Mouse (Mus musculus): Measurements from ENCODE around the gene Efnb3. TPM values are rescaled to one million over a fixed set of nuclear protein-coding genes. Genes with fewer than 3 reads are reported as not detected.

The Efnb3 gene
- total RNA-seq, 4 experiments from 2014 or later = 115 to 132 (median 124) TPM

- DNase-seq (ENCODE audit: low spot score in 2 of 2) = no peak
Measured at GRCm38 (mm10) chr11:69584008-69584407, 24.0 kb upstream of the Efnb3 start.

GRCm38 (mm10) chr11:69582230-69582805 is 22.3 kb upstream of the Efnb3 start:
- no peak for DNase-seq (ENCODE audit: low spot score in 2 of 2)

GRCm38 (mm10) chr11:69581814-69582213 is 21.8 kb upstream of the Efnb3 start:
- DNase-seq (ENCODE audit: low spot score in 2 of 2) = no peak

DNA sequence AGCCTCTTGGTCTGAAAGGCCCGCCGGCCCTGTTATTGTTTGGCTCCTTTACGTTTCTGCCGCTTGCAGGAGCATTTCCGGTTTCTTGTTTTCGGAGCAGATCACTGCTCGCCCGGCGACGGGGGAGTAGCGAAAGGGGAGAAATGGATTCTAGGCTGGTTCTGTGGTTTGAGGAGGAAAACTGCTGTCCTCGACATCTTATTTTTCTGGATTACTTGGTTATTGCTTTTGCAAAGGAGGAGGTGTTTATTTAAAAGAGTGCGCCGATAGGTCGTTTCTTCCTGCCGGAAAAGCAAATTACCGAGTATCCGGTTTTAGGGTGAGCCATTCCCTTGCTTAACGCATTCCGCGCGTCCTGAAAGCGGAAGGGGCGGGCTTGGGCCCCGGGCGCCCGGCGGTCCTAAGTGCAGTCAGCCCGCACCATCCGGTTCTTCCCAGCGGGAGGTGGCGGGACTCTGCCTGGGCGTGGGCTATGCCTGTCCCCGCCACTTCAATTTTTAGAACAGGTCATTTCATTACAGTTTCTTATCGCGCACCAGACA is 21.2 kb upstream of the Efnb3 start:
- DNase-seq (ENCODE audit: low spot score in 2 of 2) = peak; percentile 86 to 89

GRCm38 (mm10) chr11:69580572-69581146 is 20.7 kb upstream of the Efnb3 start:
- no peak for DNase-seq (ENCODE audit: low spot score in 2 of 2)

DNA sequence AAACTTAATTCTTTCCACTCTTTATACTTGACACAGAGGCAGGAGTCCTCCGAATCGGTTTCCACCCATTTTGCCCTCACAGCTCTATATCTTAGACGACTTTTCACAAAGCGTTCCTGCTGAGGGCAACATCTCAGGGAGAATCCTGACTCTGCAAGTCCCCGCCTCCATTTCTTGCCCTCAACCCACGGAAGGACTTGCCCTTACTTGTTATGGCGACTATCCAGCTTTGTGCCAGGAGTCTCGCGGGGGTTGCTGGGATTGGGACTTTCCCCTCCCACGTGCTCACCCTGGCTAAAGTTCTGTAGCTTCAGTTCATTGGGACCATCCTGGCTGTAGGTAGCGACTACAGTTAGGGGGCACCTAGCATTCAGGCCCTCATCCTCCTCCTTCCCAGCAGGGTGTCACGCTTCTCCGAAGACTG is 20.1 kb upstream of the Efnb3 start, which contains the start of the genes Wrap53 and Trp53:
Wrap53 (minus strand) TSS at position 165 of the 424 bp plus-strand sequence.
Trp53 (plus strand) TSS at position 269 of the 424 bp plus-strand sequence.
- DNase-seq (ENCODE audit: low spot score in 2 of 2) = peak; percentile 88 to 92

- peak; percentile 98 to 100 for DNase-seq (ENCODE audit: low spot score in 2 of 2)
Measured at GRCm38 (mm10) chr11:69579128-69580017, 19.4 kb upstream of the Efnb3 start.

GRCm38 (mm10) chr11:69578301-69578700 is 18.3 kb upstream of the Efnb3 start:
- no peak for DNase-seq (ENCODE audit: low spot score in 2 of 2)

DNA sequence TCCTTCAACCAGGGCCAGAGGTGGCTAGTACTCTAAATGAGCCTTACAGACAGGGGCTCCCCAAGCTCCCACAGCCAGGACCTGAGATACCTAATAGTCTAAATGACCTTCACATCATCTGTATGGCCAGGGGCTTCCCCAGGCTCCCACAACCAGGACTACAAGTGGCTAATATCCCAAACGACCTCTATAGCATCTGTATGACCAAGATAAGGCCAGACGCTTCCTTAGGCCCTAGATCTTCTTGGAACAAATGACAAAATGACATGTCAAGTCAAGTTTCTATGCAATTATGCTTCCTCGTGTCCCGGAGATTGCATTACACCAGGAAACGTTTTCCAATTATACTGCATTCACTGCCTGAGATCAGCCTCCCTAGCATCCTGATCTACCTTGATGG is 16.3 kb upstream of the Efnb3 start:
- no peak for DNase-seq (ENCODE audit: low spot score in 2 of 2)

- no peak for DNase-seq (ENCODE audit: low spot score in 2 of 2)
Measured at GRCm38 (mm10) chr11:69575220-69575619, 15.2 kb upstream of the Efnb3 start.

DNA sequence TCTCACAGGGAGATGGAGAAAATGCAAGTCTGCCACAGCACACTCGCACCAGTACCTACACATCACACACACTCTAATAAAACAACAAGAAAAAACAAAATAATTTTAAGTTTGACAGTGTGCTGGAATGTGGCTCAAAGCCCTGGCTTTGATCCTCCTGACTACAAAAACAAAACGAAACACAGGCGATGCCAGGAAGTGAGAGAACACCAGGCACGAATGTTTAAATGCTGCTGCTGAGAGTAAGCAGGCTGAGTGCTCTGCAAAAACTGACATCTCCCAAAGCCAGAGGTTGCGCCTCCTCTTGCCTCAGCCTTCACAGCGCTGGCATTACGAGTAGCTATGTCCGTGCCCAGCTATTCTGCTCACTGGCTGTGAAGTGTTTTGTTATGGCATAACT is 5.1 kb upstream of the Efnb3 start:
- DNase-seq (ENCODE audit: low spot score in 2 of 2) = no peak

DNA sequence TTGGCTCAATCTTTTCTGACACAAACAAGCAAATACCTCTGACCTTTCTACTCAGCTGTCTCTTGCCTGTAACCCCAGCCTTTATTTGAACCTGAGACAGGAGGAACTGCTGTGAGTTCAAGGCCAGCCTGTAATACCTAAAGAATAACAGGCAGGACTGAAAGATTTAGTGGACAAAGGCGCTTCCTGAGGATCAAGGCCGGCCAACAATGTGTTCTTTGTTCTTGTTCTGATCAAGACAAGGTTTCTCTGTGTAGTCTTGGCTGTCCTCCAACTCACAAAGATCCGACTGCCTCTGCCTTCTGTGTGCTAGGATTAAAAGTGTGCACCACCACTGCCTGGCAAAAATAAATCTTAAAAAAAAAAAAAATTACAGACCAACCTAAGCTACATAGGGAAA is 4.4 kb upstream of the Efnb3 start:
- no peak for DNase-seq (ENCODE audit: low spot score in 2 of 2)

DNA sequence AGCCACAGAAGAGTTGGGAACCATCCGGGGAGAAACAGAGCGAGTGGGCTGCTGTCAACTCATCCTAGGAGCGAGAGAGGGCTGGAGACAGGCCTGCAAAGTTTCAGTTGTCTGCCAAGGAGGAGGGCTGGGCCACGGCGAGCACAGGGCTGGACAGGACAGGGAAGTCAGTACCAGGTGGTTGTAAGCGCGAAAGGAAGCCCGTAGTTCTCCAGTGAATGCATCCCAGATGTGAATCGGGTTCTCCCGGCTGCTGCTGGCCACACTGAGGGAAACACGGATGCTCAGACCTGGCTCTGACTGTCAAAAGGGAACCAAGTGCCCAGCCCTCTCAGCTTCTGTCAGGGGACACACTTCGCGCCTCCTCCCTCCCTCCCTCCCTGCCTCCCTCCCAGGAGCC is 3.4 kb upstream of the Efnb3 start:
- DNase-seq (ENCODE audit: low spot score in 2 of 2) = no peak

- DNase-seq (ENCODE audit: low spot score in 2 of 2) = peak in 1 of 2 experiments; percentile 42
Measured at GRCm38 (mm10) chr11:69560896-69561854, 1.2 kb upstream of the Efnb3 start.

DNA sequence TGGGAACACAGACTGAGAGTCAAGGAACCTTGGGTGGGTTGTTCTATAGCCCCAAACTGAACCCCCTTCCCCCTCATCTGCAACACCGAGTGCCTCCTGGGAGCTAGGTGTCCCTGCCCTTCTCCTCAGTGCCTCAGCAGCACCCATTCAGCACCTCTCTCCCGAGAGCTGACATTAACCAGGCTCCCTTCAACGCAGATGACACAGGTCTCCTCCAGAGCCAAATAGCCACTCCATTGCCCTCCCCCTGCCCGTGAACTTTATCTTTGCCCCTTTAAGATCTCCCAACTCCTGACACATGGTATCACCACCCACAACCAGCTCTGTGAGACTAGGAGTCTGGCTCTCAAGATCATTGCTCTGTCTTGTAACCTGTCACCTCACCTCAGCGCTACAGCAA is 822 bp downstream of the Efnb3 start:
- no peak for DNase-seq (ENCODE audit: low spot score in 2 of 2)

DNA sequence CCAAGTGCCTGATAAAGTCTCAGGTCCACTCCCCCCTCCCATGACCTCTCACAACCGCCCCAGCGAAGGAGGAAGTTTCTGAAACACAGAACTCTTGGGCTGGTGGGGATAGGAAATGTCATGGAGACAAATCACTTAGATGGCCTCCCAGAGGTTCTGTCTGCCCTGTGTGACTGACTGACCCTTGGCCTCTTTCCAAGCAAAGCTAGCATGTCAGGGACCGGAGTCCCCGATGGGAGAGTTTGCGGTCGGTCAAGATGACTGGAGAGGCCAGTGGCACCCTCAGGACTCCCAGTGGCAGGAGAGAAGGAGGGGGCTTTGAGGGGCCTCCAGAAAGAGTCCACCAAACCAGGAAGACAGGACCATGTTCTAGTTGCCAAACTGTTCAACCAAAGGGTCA is 1.2 kb downstream of the Efnb3 start:
- no peak for DNase-seq (ENCODE audit: low spot score in 2 of 2)

- peak in 1 of 2 experiments; percentile 59 for DNase-seq (ENCODE audit: low spot score in 2 of 2)
Measured at GRCm38 (mm10) chr11:69557381-69557958, 2.5 kb downstream of the Efnb3 start.

- DNase-seq (ENCODE audit: low spot score in 2 of 2) = no peak
Measured at GRCm38 (mm10) chr11:69554539-69555140, 5.4 kb downstream of the Efnb3 start.

- DNase-seq (ENCODE audit: low spot score in 2 of 2) = no peak
Measured at GRCm38 (mm10) chr11:69553341-69553721, 6.7 kb downstream of the Efnb3 start.

Measured in layer of hippocampus, adult 8-10 months (tissue).